Mouse (Mus musculus): ENCODE data around the gene Mettl14. TPM values are rescaled to one million over a fixed set of nuclear protein-coding genes. Genes with fewer than 3 reads are reported as not detected.

Mettl14 gene
- polyA plus RNA-seq, 1 experiment from 2014 or later: 23.2 TPM

DNA sequence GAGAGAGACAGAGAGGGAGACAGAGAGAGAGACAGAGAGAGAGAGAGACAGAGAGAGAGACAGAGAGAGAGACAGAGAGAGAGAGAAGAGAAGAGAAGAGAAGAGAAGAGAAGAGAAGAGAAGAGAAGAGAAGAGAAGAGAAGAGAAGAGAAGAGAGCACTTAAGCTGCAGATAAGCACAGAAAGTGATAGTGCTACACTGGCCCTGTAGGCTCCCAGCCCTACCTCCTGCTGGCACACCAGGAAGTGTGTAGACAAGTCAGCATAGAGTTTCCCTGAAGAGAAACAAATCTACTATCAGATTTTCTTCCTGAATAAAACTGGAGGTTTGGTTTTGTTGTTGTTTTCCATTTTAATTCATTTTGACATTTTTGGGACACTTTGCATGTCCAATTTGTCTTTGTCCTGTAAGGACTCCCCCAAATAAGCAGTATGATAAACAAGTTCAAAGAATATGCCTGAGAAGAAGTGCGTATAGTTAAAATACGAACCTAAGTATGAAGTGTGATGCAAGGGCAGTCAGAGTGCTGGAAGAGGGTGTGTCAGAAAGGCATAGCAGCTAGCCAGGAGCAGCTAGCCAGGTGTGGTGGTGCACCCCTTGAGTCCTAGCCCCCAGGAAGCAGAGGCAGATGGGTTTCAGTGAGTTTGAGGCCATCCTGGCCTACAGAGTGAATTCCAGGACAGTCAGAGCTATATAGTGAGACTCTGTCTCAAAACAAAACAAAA, 53.4 kb downstream of the Mettl14 start:
- Histone ChIP-seq H3K27me3 (no peaks in the 10 kb centered on the region), H3K36me3 (no peaks in the 10 kb centered on the region), H3K4me3 (no peak overlapping the region), H3K4me1 (replicated peaks) (peaks cover 17% of the 10 kb centered on the region), H3K4me2 (no peak overlapping the region), H3K9ac (no peak overlapping the region), H3K9me3 (no peaks in the 10 kb centered on the region), H3K27ac (replicated peaks) (no peak overlapping the region)
- 87% methylated on average over 2 of the region's 2 CpGs for WGBS
- no peak for ATAC-seq (ENCODE audit: low read depth)

DNA sequence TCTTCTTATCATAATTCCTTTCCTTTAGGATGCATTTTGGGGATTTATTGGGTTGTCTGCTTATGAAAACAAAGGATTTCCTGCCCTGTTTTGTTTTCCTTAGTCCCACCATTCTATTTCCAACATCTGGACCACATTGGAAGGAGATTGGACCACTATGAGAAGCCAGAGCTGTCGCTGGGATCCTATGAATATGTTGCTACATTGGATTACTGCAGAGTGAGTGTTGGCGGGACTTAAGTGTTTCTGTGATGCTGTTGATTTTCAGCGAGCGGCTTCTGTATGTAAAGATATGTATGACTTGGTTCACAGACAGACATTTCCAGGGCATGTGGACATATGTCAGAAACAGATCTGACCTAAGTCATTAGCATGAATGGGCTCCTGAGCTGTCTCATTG, 55.7 kb downstream of the Mettl14 start:
- H3K36me3 ChIP-seq: no peaks in the 10 kb centered on the region
- no peak overlapping the region for H3K9ac ChIP-seq
- H3K27me3 ChIP-seq: no peaks in the 10 kb centered on the region
- 82% methylated on average over 4 of the region's 4 CpGs for WGBS
- H3K4me3 ChIP-seq: no peak overlapping the region
- no peak overlapping the region for H3K27ac ChIP-seq (replicated peaks)
- H3K4me2 ChIP-seq: no peak overlapping the region
- peaks cover 5% of the 10 kb centered on the region; the same call in 1 of the 2 replicates for H3K4me1 ChIP-seq (replicated peaks)
- no peak for ATAC-seq (ENCODE audit: low read depth)
- H3K9me3 ChIP-seq: no peaks in the 10 kb centered on the region

DNA sequence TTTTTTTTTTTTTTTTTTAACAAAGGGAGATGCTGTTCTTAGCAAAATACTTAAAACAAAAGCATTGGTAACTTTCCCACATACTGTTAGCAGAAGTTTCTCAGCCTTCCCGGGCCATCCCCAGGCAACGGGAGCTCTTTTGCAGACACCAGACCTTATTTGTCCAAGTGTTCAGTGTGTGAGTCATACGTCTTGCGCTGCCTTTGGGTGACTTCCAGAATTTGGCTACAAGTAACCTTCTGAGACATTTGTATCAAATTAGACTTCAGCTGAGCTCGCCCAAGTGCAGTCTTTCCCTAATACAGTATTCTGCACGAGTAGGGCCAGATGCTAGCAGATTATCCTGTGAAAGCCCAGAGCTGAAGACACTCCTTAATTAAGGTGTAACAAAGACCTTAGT, 56.7 kb downstream of the Mettl14 start:
- Histone ChIP-seq H3K9me3 (no peaks in the 10 kb centered on the region), H3K4me1 (replicated peaks) (peaks cover 5% of the 10 kb centered on the region; the same call in 1 of the 2 replicates), H3K27me3 (no peaks in the 10 kb centered on the region), H3K4me2 (no peak overlapping the region), H3K4me3 (no peak overlapping the region), H3K9ac (no peak overlapping the region), H3K36me3 (no peaks in the 10 kb centered on the region), H3K27ac (replicated peaks) (no peak overlapping the region)
- WGBS: 65% methylated on average over 6 of the region's 6 CpGs
- peak; percentile 64; the same call in 1 of the 2 replicates for ATAC-seq (ENCODE audit: low read depth)

DNA sequence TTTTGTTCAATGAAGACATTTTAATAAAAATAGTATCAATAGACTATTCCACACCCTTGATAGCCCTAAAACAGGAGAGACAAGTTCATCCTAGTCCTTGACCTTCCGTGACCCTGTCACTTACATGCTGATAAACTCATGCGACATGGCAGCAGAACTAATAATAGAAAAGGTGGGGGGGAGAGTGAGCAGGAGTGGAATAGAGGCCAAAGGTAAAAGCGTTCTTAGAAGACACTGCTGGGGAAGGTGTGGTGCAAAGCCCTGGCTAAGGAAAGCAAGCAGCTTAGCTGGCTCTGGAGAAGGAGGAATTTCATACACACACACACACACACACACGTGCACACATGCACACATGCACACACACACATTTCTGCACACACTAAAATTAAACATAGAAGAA, 61.6 kb downstream of the Mettl14 start:
- H3K4me1 ChIP-seq (replicated peaks): peaks cover 5% of the 10 kb centered on the region; the same call in 1 of the 2 replicates
- H3K27ac ChIP-seq (replicated peaks): no peak overlapping the region
- no peaks in the 10 kb centered on the region for H3K9me3 ChIP-seq
- H3K4me2 ChIP-seq: no peak overlapping the region
- no peak overlapping the region for H3K9ac ChIP-seq
- no peaks in the 10 kb centered on the region for H3K27me3 ChIP-seq
- ATAC-seq (ENCODE audit: low read depth): no peak
- no peaks in the 10 kb centered on the region for H3K36me3 ChIP-seq
- H3K4me3 ChIP-seq: no peak overlapping the region
- WGBS: 84% methylated on average over 4 of the region's 4 CpGs

DNA sequence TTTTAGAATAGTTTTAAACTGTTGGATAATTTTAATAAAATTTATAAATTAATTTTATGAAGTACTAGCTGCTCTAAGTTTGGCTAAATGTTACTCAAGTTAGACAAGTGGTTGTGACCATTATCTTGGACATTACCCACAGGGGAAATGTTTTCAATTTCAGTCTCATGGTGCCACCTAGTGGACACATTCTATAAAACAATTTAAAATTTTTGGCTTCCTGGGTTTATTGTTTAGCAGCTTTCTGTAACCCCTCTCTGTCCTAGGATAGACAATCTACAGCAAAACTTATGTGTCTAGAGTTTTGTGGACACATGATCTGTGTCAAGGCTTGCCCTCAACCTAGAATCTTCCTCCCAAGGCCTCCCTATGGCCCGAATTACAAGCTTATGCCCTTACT, 63.8 kb downstream of the Mettl14 start:
- Histone ChIP-seq H3K4me2 (no peak overlapping the region), H3K4me3 (no peak overlapping the region), H3K27me3 (no peaks in the 10 kb centered on the region), H3K9me3 (no peaks in the 10 kb centered on the region), H3K36me3 (no peaks in the 10 kb centered on the region), H3K4me1 (replicated peaks) (no peaks in the 10 kb centered on the region), H3K9ac (no peak overlapping the region), H3K27ac (replicated peaks) (no peak overlapping the region)
- no peak for ATAC-seq (ENCODE audit: low read depth)
- WGBS: 30% methylated on average over 1 of the region's 1 CpGs

DNA sequence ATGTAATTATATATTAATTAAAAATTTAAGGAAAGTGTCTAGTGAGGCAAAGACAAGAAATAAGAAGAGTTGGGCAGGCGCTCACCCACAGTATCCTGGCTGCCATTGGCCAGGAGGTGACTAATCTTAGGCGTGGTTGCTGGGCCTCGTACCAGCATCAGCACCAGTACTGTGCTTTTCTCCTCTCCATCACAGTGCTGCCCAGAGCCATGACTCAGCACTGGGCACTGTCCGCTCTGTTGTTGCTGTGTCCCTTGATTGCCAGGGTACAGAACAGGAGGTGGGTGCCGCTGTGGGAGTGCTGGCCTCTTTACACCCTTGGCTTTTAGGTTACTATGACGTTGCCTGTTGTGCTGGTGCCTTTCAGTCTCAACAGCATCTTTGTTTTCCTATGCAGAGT, 64.3 kb downstream of the Mettl14 start:
- Histone ChIP-seq H3K9ac (no peak overlapping the region), H3K27ac (replicated peaks) (no peak overlapping the region), H3K9me3 (no peaks in the 10 kb centered on the region), H3K4me2 (no peak overlapping the region), H3K27me3 (no peaks in the 10 kb centered on the region), H3K4me3 (no peak overlapping the region), H3K4me1 (replicated peaks) (no peaks in the 10 kb centered on the region), H3K36me3 (no peaks in the 10 kb centered on the region)
- ATAC-seq (ENCODE audit: low read depth): peak; percentile 55
- 83% methylated on average over 6 of the region's 6 CpGs for WGBS

DNA sequence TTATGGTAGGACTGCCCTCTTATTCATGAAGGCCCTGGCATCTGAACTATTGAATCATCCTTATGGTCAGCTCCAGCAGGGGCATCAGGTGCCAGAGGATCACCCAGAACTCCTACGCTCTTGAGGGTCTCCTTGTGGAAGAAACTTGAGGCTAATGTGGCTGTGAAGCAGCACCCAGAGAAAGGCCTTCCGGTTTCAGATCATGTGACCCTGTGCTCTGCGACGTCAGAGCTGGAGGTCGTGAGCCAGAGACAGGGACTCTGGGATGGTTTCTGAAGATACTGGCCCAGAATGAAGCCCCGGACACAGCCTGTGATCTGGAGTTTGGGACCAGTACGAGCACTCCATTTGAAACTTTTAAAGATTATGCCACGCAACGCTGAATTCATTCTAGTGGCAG, 65.6 kb downstream of the Mettl14 start:
- ATAC-seq (ENCODE audit: low read depth): no peak

More for the DNA sequence above, 65.6 kb downstream of the Mettl14 start:
- Histone ChIP-seq H3K36me3 (no peaks in the 10 kb centered on the region), H3K9me3 (no peaks in the 10 kb centered on the region), H3K4me1 (replicated peaks) (no peaks in the 10 kb centered on the region), H3K4me2 (no peak overlapping the region), H3K27ac (replicated peaks) (no peak overlapping the region), H3K9ac (no peak overlapping the region), H3K4me3 (no peak overlapping the region), H3K27me3 (no peaks in the 10 kb centered on the region)
- 82% methylated on average over 9 of the region's 9 CpGs for WGBS

Other genes starting within 250 kb of the Mettl14 start
- 2.0 and 2.7 TPM in 2 replicates for gene Synpo2, start 150.0 kb downstream of the Mettl14 start, polyA plus RNA-seq (2015; fragmentation: Nextera tagmentation; extraction: Ambion mirVana)
- 20.1 and 21.9 TPM in 2 replicates for gene Sec24d, start 118.7 kb downstream of the Mettl14 start, polyA plus RNA-seq (2015; fragmentation: Nextera tagmentation; extraction: Ambion mirVana)
- gene Prss12, start 60.8 kb upstream of the Mettl14 start, polyA plus RNA-seq (2015; fragmentation: Nextera tagmentation; extraction: Ambion mirVana): 22.5 and 22.7 TPM in 2 replicates